Mouse (Mus musculus) hindbrain, embryonic 15.5 days (tissue): ENCODE measurements around the gene Dpy19l3. TPM values are rescaled to one million over a fixed set of nuclear protein-coding genes. Genes with fewer than 3 reads are reported as not detected.

ENCODE experiments used
- ATAC-seq: fragments of 200-750 bp; cut with Nextera tagmentation; 2 replicates; pipeline ENCODE4 v1.8.0; 2017; ENCODE audit warnings: low read depth, moderate number of reproducible peaks, moderate TSS enrichment; ENCODE audit not compliant: low FRiP score
- H3K27ac ChIP-seq: fragments of 300-500 bp; sonication (generic); replicated peaks from 2 replicates; pipeline ENCODE4 v1.5.1; 2015; ENCODE audit warnings: mild to moderate bottlenecking, inconsistent platforms
- H3K27me3 ChIP-seq: fragments of 300-500 bp; sonication (generic); 2 replicates; pipeline ENCODE4 v1.6.1; 2015; ENCODE audit warnings: control low read depth, inconsistent platforms
- H3K36me3 ChIP-seq: fragments of 300-500 bp; sonication (generic); 2 replicates; pipeline ENCODE4 v1.6.1; 2015; ENCODE audit warnings: control low read depth, inconsistent platforms
- H3K4me1 ChIP-seq: fragments of 300-500 bp; sonication (generic); replicated peaks from 2 replicates; pipeline ENCODE4 v1.6.1; 2015; ENCODE audit warnings: control low read depth, inconsistent platforms
- H3K4me2 ChIP-seq: fragments of 300-500 bp; sonication (generic); 2 replicates; pipeline ENCODE4 v1.6.1; 2015; ENCODE audit warnings: moderate library complexity, mild to moderate bottlenecking, inconsistent platforms
- H3K4me3 ChIP-seq: fragments of 300-500 bp; sonication (generic); 2 replicates; pipeline ENCODE4 v1.5.1; 2015; ENCODE audit warnings: mild to moderate bottlenecking, inconsistent platforms
- H3K9ac ChIP-seq: fragments of 300-500 bp; sonication (generic); 2 replicates; pipeline ENCODE4 v1.6.1; 2015; ENCODE audit warnings: inconsistent platforms
- H3K9me3 ChIP-seq: fragments of 300-500 bp; sonication (generic); 2 replicates; pipeline ENCODE4 v1.6.1; 2016; ENCODE audit warnings: control low read depth, inconsistent platforms
- WGBS: fragments of 180-500 bp; shearing (Covaris S2); methylation state at CpG from one replicate; pipeline ENCODE4 v1.1.7; 2015; 5-methylcytosine and 5-hydroxymethylcytosine counted together
- polyA plus RNA-seq: library from polyadenylated mRNA; unstranded; fragments of >200 nt; fragmentation: Nextera tagmentation; extraction: Ambion mirVana; gene quantifications from 2 replicates; pipeline ENCODE4 v1.2.1, GENCODE M21; 2015

Dpy19l3 gene
- polyA plus RNA-seq, 1 experiment from 2014 or later = 39.5 TPM

- H3K9me3 ChIP-seq = no peaks in the 10 kb centered on the region
- no peaks in the 10 kb centered on the region for H3K4me1 ChIP-seq
- no peak overlapping the region for H3K4me3 ChIP-seq
- WGBS = 86% methylated on average over 8 of the region's 8 CpGs
- H3K36me3 ChIP-seq = peaks cover 46% of the 10 kb centered on the region
- H3K4me2 ChIP-seq = no peak overlapping the region
- ATAC-seq = no peak
- H3K27ac ChIP-seq = no peak overlapping the region
- no peak overlapping the region for H3K9ac ChIP-seq
- H3K27me3 ChIP-seq = no peaks in the 10 kb centered on the region
These were observed 35.7 kb downstream of the Dpy19l3 start for GRCm38 (mm10) chr7:35718421-35719178.

GRCm38 (mm10) chr7:35710366-35710765 is 43.9 kb downstream of the Dpy19l3 start:
- Histone ChIP-seq H3K27me3 (no peaks in the 10 kb centered on the region), H3K36me3 (peaks cover 37% of the 10 kb centered on the region), H3K9me3 (no peaks in the 10 kb centered on the region), H3K4me2 (no peak overlapping the region), H3K4me1 (no peaks in the 10 kb centered on the region), H3K27ac (no peak overlapping the region), H3K4me3 (no peak overlapping the region), H3K9ac (no peak overlapping the region)
- WGBS = 95% methylated on average over 5 of the region's 5 CpGs
- ATAC-seq = no peak

GRCm38 (mm10) chr7:35708101-35708500 is 46.2 kb downstream of the Dpy19l3 start:
- Histone ChIP-seq H3K4me1 (no peaks in the 10 kb centered on the region), H3K4me2 (no peak overlapping the region), H3K27me3 (no peaks in the 10 kb centered on the region), H3K9me3 (no peaks in the 10 kb centered on the region), H3K4me3 (no peak overlapping the region), H3K9ac (no peak overlapping the region), H3K36me3 (peaks cover 30% of the 10 kb centered on the region; the same call in 1 of the 2 replicates), H3K27ac (no peak overlapping the region)
- WGBS = 92% methylated on average over 16 of the region's 16 CpGs
- no peak for ATAC-seq

- WGBS = 92% methylated on average over 8 of the region's 8 CpGs
- Histone ChIP-seq H3K27ac (no peak overlapping the region), H3K4me3 (no peak overlapping the region), H3K4me2 (no peak overlapping the region), H3K4me1 (no peaks in the 10 kb centered on the region), H3K27me3 (no peaks in the 10 kb centered on the region), H3K36me3 (peaks cover 26% of the 10 kb centered on the region), H3K9me3 (no peaks in the 10 kb centered on the region), H3K9ac (no peak overlapping the region)
- ATAC-seq = no peak
These were observed 55.2 kb downstream of the Dpy19l3 start for GRCm38 (mm10) chr7:35699005-35699404.

- H3K4me1 ChIP-seq = no peaks in the 10 kb centered on the region
- H3K36me3 ChIP-seq = peaks cover 19% of the 10 kb centered on the region
- H3K27ac ChIP-seq = no peak overlapping the region
- H3K9ac ChIP-seq = no peak overlapping the region
- no peaks in the 10 kb centered on the region for H3K9me3 ChIP-seq
- no peaks in the 10 kb centered on the region for H3K27me3 ChIP-seq
- no peak overlapping the region for H3K4me3 ChIP-seq
- no peak for ATAC-seq
- H3K4me2 ChIP-seq = no peak overlapping the region
- 97% methylated on average over 1 of the region's 1 CpGs for WGBS
These were observed 56.2 kb downstream of the Dpy19l3 start for GRCm38 (mm10) chr7:35698073-35698472.

GRCm38 (mm10) chr7:35692641-35693040 is 61.6 kb downstream of the Dpy19l3 start:
- 87% methylated on average over 12 of the region's 12 CpGs for WGBS
- Histone ChIP-seq H3K36me3 (peaks cover 18% of the 10 kb centered on the region), H3K4me2 (no peak overlapping the region), H3K9me3 (no peaks in the 10 kb centered on the region), H3K9ac (no peak overlapping the region), H3K27ac (no peak overlapping the region), H3K4me1 (peaks cover 15% of the 10 kb centered on the region), H3K27me3 (no peaks in the 10 kb centered on the region), H3K4me3 (no peak overlapping the region)
- ATAC-seq = no peak

- Histone ChIP-seq H3K9me3 (no peaks in the 10 kb centered on the region), H3K4me2 (no peak overlapping the region), H3K4me1 (peaks cover 21% of the 10 kb centered on the region), H3K9ac (no peak overlapping the region), H3K27me3 (no peaks in the 10 kb centered on the region), H3K36me3 (peaks cover 18% of the 10 kb centered on the region), H3K27ac (no peak overlapping the region), H3K4me3 (no peak overlapping the region)
- ATAC-seq = peak; percentile 42
- WGBS = 48% methylated on average over 14 of the region's 14 CpGs
These were observed 62.1 kb downstream of the Dpy19l3 start for GRCm38 (mm10) chr7:35692117-35692516.

GRCm38 (mm10) chr7:35688781-35689349 is 65.4 kb downstream of the Dpy19l3 start:
- Histone ChIP-seq H3K4me1 (peaks cover 35% of the 10 kb centered on the region), H3K9ac (no peak overlapping the region), H3K4me2 (no peak overlapping the region), H3K36me3 (peaks cover 13% of the 10 kb centered on the region), H3K9me3 (no peaks in the 10 kb centered on the region), H3K27me3 (no peaks in the 10 kb centered on the region), H3K4me3 (no peak overlapping the region), H3K27ac (no peak overlapping the region)
- no peak for ATAC-seq
- WGBS = 72% methylated on average over 11 of the region's 11 CpGs

- H3K4me3 ChIP-seq = no peak overlapping the region
- ATAC-seq = no peak
- H3K27me3 ChIP-seq = no peaks in the 10 kb centered on the region
- H3K4me1 ChIP-seq = peaks cover 35% of the 10 kb centered on the region
- peaks cover 13% of the 10 kb centered on the region for H3K36me3 ChIP-seq
- no peak overlapping the region for H3K4me2 ChIP-seq
- 36% methylated on average over 9 of the region's 9 CpGs for WGBS
- no peak overlapping the region for H3K9ac ChIP-seq
- no peaks in the 10 kb centered on the region for H3K9me3 ChIP-seq
- no peak overlapping the region for H3K27ac ChIP-seq
These were observed 66.0 kb downstream of the Dpy19l3 start for GRCm38 (mm10) chr7:35688276-35688675.

- H3K4me3 ChIP-seq = no peak overlapping the region
- no peak for ATAC-seq
- H3K4me1 ChIP-seq = peaks cover 35% of the 10 kb centered on the region
- no peaks in the 10 kb centered on the region for H3K9me3 ChIP-seq
- peaks cover 13% of the 10 kb centered on the region for H3K36me3 ChIP-seq
- no peaks in the 10 kb centered on the region for H3K27me3 ChIP-seq
- 27% methylated on average over 10 of the region's 10 CpGs for WGBS
- H3K4me2 ChIP-seq = 0 out of 2 replicates have a peak overlapping the region, but pooled peaks have one; percentile 7
- no peak overlapping the region for H3K27ac ChIP-seq
- H3K9ac ChIP-seq = no peak overlapping the region
These were observed 67.0 kb downstream of the Dpy19l3 start for GRCm38 (mm10) chr7:35687229-35687628.

- Histone ChIP-seq H3K27ac (no peak overlapping the region), H3K4me1 (peaks cover 35% of the 10 kb centered on the region), H3K9ac (no peak overlapping the region), H3K9me3 (no peaks in the 10 kb centered on the region), H3K36me3 (peaks cover 13% of the 10 kb centered on the region), H3K4me2 (0 out of 2 replicates have a peak overlapping the region, but pooled peaks have one; percentile 7), H3K4me3 (no peak overlapping the region), H3K27me3 (no peaks in the 10 kb centered on the region)
- no peak for ATAC-seq
- 26% methylated on average over 13 of the region's 13 CpGs for whole genome bisulfite sequencing
These were observed 67.5 kb downstream of the Dpy19l3 start for GRCm38 (mm10) chr7:35686756-35687155.

GRCm38 (mm10) chr7:35686216-35686615 is 68.0 kb downstream of the Dpy19l3 start:
- Histone ChIP-seq H3K4me1 (peaks cover 35% of the 10 kb centered on the region), H3K9ac (no peak overlapping the region), H3K27ac (0 out of 2 replicates have a peak overlapping the region, but pooled peaks have one; percentile 17), H3K36me3 (peaks cover 10% of the 10 kb centered on the region), H3K9me3 (no peaks in the 10 kb centered on the region), H3K4me2 (no peak overlapping the region), H3K4me3 (no peak overlapping the region), H3K27me3 (no peaks in the 10 kb centered on the region)
- WGBS = 57% methylated on average over 11 of the region's 11 CpGs
- 0 out of 2 replicates have a peak, but pooled peaks have one; percentile 46 for ATAC-seq
